In genomic region chr11:21348890-21349289, GRCm38 (mm10) we compare ENCODE assay signal across 27 mouse cellular contexts.
"Had no signal": no experiment of that assay in that cellular context is flagged by ENCODE, and none has a peak within 500 bp of the region (broad histone marks: within the 10 kb centered on the region; RNA-seq: fewer than 3 reads in every experiment).

No protein-coding gene starts in this region.

- H3K27ac ChIP-seq: embryonic facial prominence, embryonic 10.5 days; embryonic facial prominence, embryonic 12.5 days; embryonic facial prominence, embryonic 13.5 days; embryonic facial prominence, embryonic 15.5 days; forebrain, embryonic 10.5 days; forebrain, embryonic 12.5 days; forebrain, embryonic 13.5 days; forebrain, embryonic 15.5 days; gastrocnemius, adult 2 months; heart, adult 2 months had no signal

- H3K4me3 ChIP-seq: embryonic facial prominence, embryonic 10.5 days; embryonic facial prominence, embryonic 12.5 days; embryonic facial prominence, embryonic 13.5 days; embryonic facial prominence, embryonic 15.5 days; erythroblast, embryonic 14.5 days; forebrain, embryonic 10.5 days; forebrain, embryonic 12.5 days; forebrain, embryonic 13.5 days; forebrain, embryonic 15.5 days; gastrocnemius, adult 2 months; heart, adult 2 months had no signal

- H3K4me2 ChIP-seq: embryonic facial prominence, embryonic 12.5 days; embryonic facial prominence, embryonic 13.5 days; embryonic facial prominence, embryonic 15.5 days; forebrain, embryonic 12.5 days; forebrain, embryonic 13.5 days; forebrain, embryonic 15.5 days had no signal

- H3K27me3 ChIP-seq: embryonic facial prominence, embryonic 12.5 days; embryonic facial prominence, embryonic 13.5 days; embryonic facial prominence, embryonic 15.5 days; forebrain, embryonic 12.5 days; forebrain, embryonic 13.5 days; forebrain, embryonic 15.5 days had no signal

- H3K4me1 ChIP-seq: embryonic facial prominence, embryonic 10.5 days; embryonic facial prominence, embryonic 12.5 days; embryonic facial prominence, embryonic 13.5 days; embryonic facial prominence, embryonic 15.5 days; forebrain, embryonic 12.5 days; forebrain, embryonic 13.5 days; forebrain, embryonic 15.5 days had no signal

- H3K9ac ChIP-seq: embryonic facial prominence, embryonic 12.5 days; embryonic facial prominence, embryonic 13.5 days; embryonic facial prominence, embryonic 15.5 days; forebrain, embryonic 12.5 days; forebrain, embryonic 13.5 days; forebrain, embryonic 15.5 days had no signal

- ATAC-seq: forebrain, embryonic 13.5 days; forebrain, embryonic 14.5 days; forebrain, embryonic 15.5 days; forebrain, embryonic 16.5 days had no signal

- H3K9me3 ChIP-seq: embryonic facial prominence, embryonic 10.5 days; embryonic facial prominence, embryonic 12.5 days; embryonic facial prominence, embryonic 13.5 days; embryonic facial prominence, embryonic 15.5 days; forebrain, embryonic 10.5 days; forebrain, embryonic 12.5 days; forebrain, embryonic 13.5 days; forebrain, embryonic 15.5 days had no signal

- DNase-seq: cerebellum, adult 8-10 months; cerebellum, adult 9-10 months; cerebellum, adult 9-11 months; cerebellum, postnatal 10 days; cerebellum, postnatal 14 days; cerebellum, postnatal 25 days; cerebellum, postnatal 36 days; embryo, embryonic 11 days; gastrocnemius, adult 2 months; gastrocnemius, postnatal 10 days; gastrocnemius, postnatal 14 days; gastrocnemius, postnatal 25 days; gastrocnemius, postnatal 36 days; heart, adult 11 months; heart, adult 18-20 months; heart, adult 2 months had no signal
